Mouse (Mus musculus): ENCODE measurements at regions not wholly inside any gene's neighbourhood (a gene's known extent, or its start where the extent isn't known, plus 50 kb on each side); places are given as distances from the start of the nearest gene placed in this dataset.

DNA sequence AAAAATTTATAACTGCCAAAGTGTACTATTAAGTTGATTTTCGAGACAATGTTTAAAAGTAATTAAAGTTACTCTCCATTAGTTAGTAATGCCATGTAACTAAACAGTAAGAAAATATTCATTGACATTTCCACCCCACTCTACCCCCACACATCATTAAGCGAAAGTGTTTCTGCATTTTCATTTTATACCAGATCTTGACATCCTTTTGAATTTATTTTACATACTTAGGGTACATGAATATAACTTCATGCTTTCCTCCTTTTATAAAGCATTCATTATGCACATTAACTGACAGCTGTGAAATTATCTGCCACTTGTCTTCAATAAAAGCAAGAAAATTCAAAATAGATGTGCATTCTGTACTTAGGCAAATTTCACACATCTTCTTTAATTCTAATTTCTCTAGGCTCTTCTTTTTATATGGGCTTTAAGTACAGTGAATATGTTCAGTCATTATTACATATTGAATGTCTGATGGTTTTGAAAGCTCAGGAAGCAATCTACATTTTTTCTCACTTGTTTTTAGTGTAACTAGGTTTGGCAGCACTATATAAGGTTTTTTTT is 526.5 kb downstream of the Epha5 start:
- DNase-seq (ENCODE audit: low spot score) (no peak), ATAC-seq (ENCODE audit: insufficient read depth, low read depth) (no peak)
- H3K27me3 ChIP-seq (ENCODE audit: control insufficient read depth, insufficient read depth, low read length): no peaks in the 10 kb centered on the region
- no peaks in the 10 kb centered on the region for H3K36me3 ChIP-seq (replicated peaks; ENCODE audit: control insufficient read depth, insufficient read depth, low read length)
- no peak overlapping the region for H3K27ac ChIP-seq (ENCODE audit: low read depth)
- TF ChIP-seq CTCF (IDR thresholded peaks at IDR 0.05; ENCODE audit: low read depth): no peak
- H3K4me1 ChIP-seq (ENCODE audit: control insufficient read depth, insufficient read depth): no peaks in the 10 kb centered on the region
- no peak overlapping the region for H3K4me3 ChIP-seq (ENCODE audit: low read depth, low read length)
- no peaks in the 10 kb centered on the region for H3K9me3 ChIP-seq (replicated peaks; ENCODE audit: control insufficient read depth, low read length)
- no peak overlapping the region for H3K9ac ChIP-seq (replicated peaks; ENCODE audit: low read depth, low read length)
- WGBS: 58% methylated on average over 2 of the region's 2 CpGs
- no peak overlapping the region for H3K4me2 ChIP-seq (ENCODE audit: low read depth, low read length)

DNA sequence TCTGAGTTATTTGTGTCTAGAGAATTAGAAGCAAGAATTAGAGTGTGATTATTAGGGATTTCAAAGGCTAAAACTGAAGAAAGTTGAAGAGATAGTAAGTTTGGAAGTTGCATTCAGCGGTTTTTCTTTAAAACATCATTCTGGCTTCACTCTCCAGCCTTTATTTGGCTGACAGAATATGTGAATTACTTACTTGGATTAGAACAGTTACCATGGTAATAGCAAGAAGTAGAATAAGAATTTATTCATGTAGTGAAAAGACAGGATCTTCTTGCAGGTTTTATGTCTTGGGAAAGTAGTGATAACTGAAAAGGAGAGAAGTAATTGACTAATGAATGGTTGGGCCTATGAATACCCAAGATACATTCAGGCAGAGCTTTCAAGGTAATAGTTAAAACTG is 517.1 kb upstream of the Tecrl start:
- Histone ChIP-seq H3K4me1 (ENCODE audit: control insufficient read depth, insufficient read depth) (no peaks in the 10 kb centered on the region), H3K4me3 (ENCODE audit: low read depth, low read length) (no peak overlapping the region), H3K36me3 (replicated peaks; ENCODE audit: control insufficient read depth, insufficient read depth, low read length) (no peaks in the 10 kb centered on the region), H3K27me3 (ENCODE audit: control insufficient read depth, insufficient read depth, low read length) (no peaks in the 10 kb centered on the region), H3K9ac (replicated peaks; ENCODE audit: low read depth, low read length) (no peak overlapping the region), H3K27ac (ENCODE audit: low read depth) (no peak overlapping the region), H3K9me3 (replicated peaks; ENCODE audit: control insufficient read depth, low read length) (no peaks in the 10 kb centered on the region), H3K4me2 (ENCODE audit: low read depth, low read length) (no peak overlapping the region)
- ATAC-seq (ENCODE audit: insufficient read depth, low read depth) (no peak), DNase-seq (ENCODE audit: low spot score) (no peak)
- TF ChIP-seq EP300 (IDR thresholded peaks at IDR 0.05; ENCODE audit: low read depth) (no peak), CTCF (IDR thresholded peaks at IDR 0.05; ENCODE audit: low read depth) (no peak)
- WGBS: 56% methylated on average over 1 of the region's 1 CpGs

DNA sequence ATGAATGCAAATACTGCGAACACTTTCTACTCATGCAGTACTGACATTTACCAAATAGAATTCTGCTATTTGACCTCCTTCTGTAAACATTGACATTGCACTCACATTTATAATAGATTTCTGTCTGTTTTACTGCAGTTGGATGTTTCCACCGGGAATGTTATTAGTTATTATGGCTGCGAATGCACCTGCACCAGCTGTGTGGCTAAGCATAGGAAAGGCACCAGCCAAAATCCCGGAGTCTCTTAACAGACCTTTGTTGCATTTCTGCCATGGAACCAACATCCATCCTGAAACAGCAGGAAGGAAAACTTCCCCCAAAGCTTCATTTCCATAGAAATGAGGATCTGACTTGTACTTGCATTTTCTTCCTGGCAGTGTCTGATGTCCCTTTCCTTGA is 513.4 kb upstream of the Tecrl start:
- TF ChIP-seq EP300 (IDR thresholded peaks at IDR 0.05; ENCODE audit: low read depth) (no peak), CTCF (IDR thresholded peaks at IDR 0.05; ENCODE audit: low read depth) (no peak)
- Histone ChIP-seq H3K4me1 (ENCODE audit: control insufficient read depth, insufficient read depth) (no peaks in the 10 kb centered on the region), H3K36me3 (replicated peaks; ENCODE audit: control insufficient read depth, insufficient read depth, low read length) (no peaks in the 10 kb centered on the region), H3K9ac (replicated peaks; ENCODE audit: low read depth, low read length) (no peak overlapping the region), H3K4me3 (ENCODE audit: low read depth, low read length) (no peak overlapping the region), H3K4me2 (ENCODE audit: low read depth, low read length) (no peak overlapping the region), H3K9me3 (replicated peaks; ENCODE audit: control insufficient read depth, low read length) (no peaks in the 10 kb centered on the region), H3K27ac (ENCODE audit: low read depth) (no peak overlapping the region), H3K27me3 (ENCODE audit: control insufficient read depth, insufficient read depth, low read length) (no peaks in the 10 kb centered on the region)
- ATAC-seq (ENCODE audit: insufficient read depth, low read depth) (no peak), DNase-seq (ENCODE audit: low spot score) (no peak)
- 75% methylated on average over 4 of the region's 4 CpGs for WGBS

DNA sequence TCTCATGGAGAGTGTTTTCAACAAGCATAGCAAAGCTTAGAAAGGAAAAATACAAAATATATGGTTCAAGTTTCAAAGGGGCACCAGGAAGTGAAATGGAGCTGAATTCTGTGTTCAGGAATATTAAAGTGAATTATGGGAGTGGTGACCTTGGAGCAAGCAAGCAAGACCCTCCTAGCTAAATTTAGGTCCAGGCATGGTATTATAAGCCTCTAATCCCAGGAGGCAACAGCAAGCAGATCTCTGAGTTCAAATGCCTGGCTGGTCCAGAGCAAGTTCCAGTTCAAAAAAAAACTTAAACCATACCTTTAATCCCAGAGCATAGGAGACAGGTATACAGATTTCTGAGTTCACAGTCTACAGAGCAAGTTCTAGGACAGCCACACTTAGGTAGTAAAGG is 506.7 kb upstream of the Tecrl start:
- H3K9ac ChIP-seq (replicated peaks; ENCODE audit: low read depth, low read length): no peak overlapping the region
- no peaks in the 10 kb centered on the region for H3K9me3 ChIP-seq (replicated peaks; ENCODE audit: control insufficient read depth, low read length)
- H3K4me1 ChIP-seq (ENCODE audit: control insufficient read depth, insufficient read depth): no peaks in the 10 kb centered on the region
- no peak overlapping the region for H3K4me2 ChIP-seq (ENCODE audit: low read depth, low read length)
- no peak for ATAC-seq (ENCODE audit: insufficient read depth, low read depth)
- H3K36me3 ChIP-seq (replicated peaks; ENCODE audit: control insufficient read depth, insufficient read depth, low read length): no peaks in the 10 kb centered on the region
- no peak overlapping the region for H3K4me3 ChIP-seq (ENCODE audit: low read depth, low read length)
- TF ChIP-seq EP300 (IDR thresholded peaks at IDR 0.05; ENCODE audit: low read depth) (no peak), CTCF (IDR thresholded peaks at IDR 0.05; ENCODE audit: low read depth) (no peak)
- no peak overlapping the region for H3K27ac ChIP-seq (ENCODE audit: low read depth)
- DNase-seq (ENCODE audit: low spot score): no peak
- no peaks in the 10 kb centered on the region for H3K27me3 ChIP-seq (ENCODE audit: control insufficient read depth, insufficient read depth, low read length)

DNA sequence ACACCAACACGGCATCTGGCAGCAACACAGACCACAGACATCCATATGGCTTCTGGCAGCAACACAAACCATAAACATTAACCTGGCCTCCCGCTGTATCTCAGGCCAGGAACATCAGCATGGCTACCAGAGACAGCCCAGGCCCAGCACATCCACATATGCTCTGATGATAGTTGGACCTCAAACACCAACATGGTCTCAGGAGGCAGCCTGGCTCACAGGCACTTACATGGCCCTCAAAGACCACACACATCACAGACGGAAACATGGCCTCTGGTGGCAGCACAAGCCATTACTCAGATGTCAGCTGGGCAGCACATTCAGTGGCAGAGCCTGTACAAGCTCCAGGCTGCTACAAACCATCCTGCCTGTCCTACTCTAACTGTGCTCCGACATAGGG is 497.0 kb upstream of the Tecrl start:
- DNase-seq (ENCODE audit: low spot score) (no peak), ATAC-seq (ENCODE audit: insufficient read depth, low read depth) (no peak)
- Histone ChIP-seq H3K36me3 (replicated peaks; ENCODE audit: control insufficient read depth, insufficient read depth, low read length) (no peaks in the 10 kb centered on the region), H3K4me2 (ENCODE audit: low read depth, low read length) (no peak overlapping the region), H3K27ac (ENCODE audit: low read depth) (no peak overlapping the region), H3K9me3 (replicated peaks; ENCODE audit: control insufficient read depth, low read length) (no peaks in the 10 kb centered on the region), H3K9ac (replicated peaks; ENCODE audit: low read depth, low read length) (no peak overlapping the region), H3K4me1 (ENCODE audit: control insufficient read depth, insufficient read depth) (no peaks in the 10 kb centered on the region), H3K27me3 (ENCODE audit: control insufficient read depth, insufficient read depth, low read length) (no peaks in the 10 kb centered on the region), H3K4me3 (ENCODE audit: low read depth, low read length) (no peak overlapping the region)
- no peak for TF ChIP-seq CTCF (IDR thresholded peaks at IDR 0.05; ENCODE audit: low read depth)
- no peak for TF ChIP-seq EP300 (IDR thresholded peaks at IDR 0.05; ENCODE audit: low read depth)
- 69% methylated on average over 4 of the region's 4 CpGs for WGBS

DNA sequence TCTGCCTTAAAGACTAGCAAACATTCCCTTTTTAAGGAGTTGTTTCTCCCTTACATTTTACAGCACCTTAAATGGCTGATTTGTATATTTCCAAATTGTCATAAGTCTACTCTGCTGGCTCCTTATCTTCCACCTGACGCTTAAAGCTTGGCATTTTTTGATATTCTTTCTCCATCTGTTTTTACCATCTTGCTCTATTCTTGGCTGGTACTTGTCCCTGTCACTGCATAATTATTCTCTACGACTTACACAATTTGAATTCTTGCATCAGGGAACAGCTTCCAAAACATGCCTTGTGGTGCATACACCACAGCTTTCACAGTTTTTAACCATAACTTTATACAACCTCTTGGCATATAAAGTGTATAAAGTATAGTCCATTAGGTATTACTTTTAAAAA is 471.6 kb upstream of the Tecrl start:
- H3K4me1 ChIP-seq (ENCODE audit: control insufficient read depth, insufficient read depth): no peaks in the 10 kb centered on the region
- H3K9me3 ChIP-seq (replicated peaks; ENCODE audit: control insufficient read depth, low read length): no peaks in the 10 kb centered on the region
- H3K27ac ChIP-seq (ENCODE audit: low read depth): no peak overlapping the region
- WGBS: 65% methylated on average over 2 of the region's 2 CpGs
- H3K36me3 ChIP-seq (replicated peaks; ENCODE audit: control insufficient read depth, insufficient read depth, low read length): no peaks in the 10 kb centered on the region
- H3K9ac ChIP-seq (replicated peaks; ENCODE audit: low read depth, low read length): no peak overlapping the region
- H3K4me3 ChIP-seq (ENCODE audit: low read depth, low read length): no peak overlapping the region
- no peaks in the 10 kb centered on the region for H3K27me3 ChIP-seq (ENCODE audit: control insufficient read depth, insufficient read depth, low read length)
- no peak for TF ChIP-seq CTCF (IDR thresholded peaks at IDR 0.05; ENCODE audit: low read depth)
- no peak for TF ChIP-seq EP300 (IDR thresholded peaks at IDR 0.05; ENCODE audit: low read depth)
- ATAC-seq (ENCODE audit: insufficient read depth, low read depth) (no peak), DNase-seq (ENCODE audit: low spot score) (no peak)
- no peak overlapping the region for H3K4me2 ChIP-seq (ENCODE audit: low read depth, low read length)

Measured in heart, postnatal 0 days (tissue).